Mouse (Mus musculus): Measurements from ENCODE around the gene Tspan1. TPM values are rescaled to one million over a fixed set of nuclear protein-coding genes. Genes with fewer than 3 reads are reported as not detected.

The Tspan1 gene
- total and polyA plus RNA-seq, 3 experiments: 0.08 TPM; not detected in 2

- H3K36me3 ChIP-seq (replicated peaks in 1 of 2; ENCODE audit: control insufficient read depth in 1 of 2, insufficient read depth in 1 of 2, low read length in 1 of 2): peaks cover 6 to 39% of the 10 kb centered on the region in 2 experiments
- dilution Hi-C loops (cut with MboI; ENCODE audit: extremely low pct_ligation_motif_present, extremely low pct_unique_long_range_greater_than_20kb, low sequenced_read_pairs) (no loop called here), in situ Hi-C loops (cut with MboI; ENCODE audit: low pct_ligation_motif_present, low pct_unique_long_range_greater_than_20kb, low sequenced_read_pairs) (loop anchor here (25.0 kb wide), 2 partner anchors 172 to 647 kb away; partner anchors contain the start of genes Hpdl, Mutyh and Toe1)
- no peak overlapping the region for H3K9ac ChIP-seq (ENCODE audit: insufficient read depth, low read depth)
- H3K4me3 ChIP-seq (replicated peaks in 1 of 3; ENCODE audit: low read depth in 2 of 3, low read length in 2 of 3, poor library complexity in 1 of 3): no peak overlapping the region
- no peak overlapping the region for H3K27ac ChIP-seq (ENCODE audit: insufficient read depth, low read depth)
- H3K4me1 ChIP-seq (ENCODE audit: control insufficient read depth in 1 of 2, insufficient read depth in 2 of 2): peaks cover 5 to 30% of the 10 kb centered on the region in 2 experiments
- DNase-seq (ENCODE audit: extremely low read depth): no peak
- H3K9me3 ChIP-seq (replicated peaks; ENCODE audit: low read length): no peaks in the 10 kb centered on the region
- H3K79me2 ChIP-seq (replicated peaks; ENCODE audit: control insufficient read depth, extremely low read depth, insufficient read depth, poor library complexity, severe bottlenecking): no peaks in the 10 kb centered on the region
- H3K27me3 ChIP-seq (replicated peaks): no peaks in the 10 kb centered on the region
- no peak overlapping the region for H3K4me2 ChIP-seq (ENCODE audit: insufficient read depth, low read depth, poor library complexity, severe bottlenecking)
- TF ChIP-seq JUND (conservative IDR thresholded peaks at IDR 0.05; ENCODE audit: low read depth, low read length): no peak
- no peak for TF ChIP-seq ZMIZ1 (IDR thresholded peaks at IDR 0.05; ENCODE audit: low read depth, low read length)
- TF ChIP-seq KAT2A (IDR thresholded peaks at IDR 0.05; ENCODE audit: insufficient replicate concordance, low read length): no peak
- TF ChIP-seq TBP (conservative IDR thresholded peaks at IDR 0.05; ENCODE audit: low read depth, low read length): no peak
- TF ChIP-seq MXI1 (IDR thresholded peaks at IDR 0.05; ENCODE audit: low read depth, low read length): no peak
- TF ChIP-seq MAX (IDR thresholded peaks at IDR 0.05; ENCODE audit: low read length): no peak
- no peak for TF ChIP-seq RCOR1 (conservative IDR thresholded peaks at IDR 0.05; ENCODE audit: low read depth, low read length)
- TF ChIP-seq ZC3H11A (IDR thresholded peaks at IDR 0.05; ENCODE audit: low read depth, low read length): no peak
- no peak for TF ChIP-seq BHLHE40 (IDR thresholded peaks at IDR 0.05; ENCODE audit: low read depth, low read length)
- TF ChIP-seq SIN3A (IDR thresholded peaks at IDR 0.05; ENCODE audit: low read length): no peak
- no peak for TF ChIP-seq MEF2A (IDR thresholded peaks at IDR 0.05; ENCODE audit: borderline replicate concordance, low read depth, low read length)
- no peak for TF ChIP-seq ETS1 (conservative IDR thresholded peaks at IDR 0.05; ENCODE audit: low read depth, low read length)
- TF ChIP-seq CTCF (conservative IDR thresholded peaks at IDR 0.05 in 1 of 2, IDR thresholded peaks at IDR 0.05 in 1 of 2; ENCODE audit: low read depth in 2 of 2, low read length in 2 of 2): no peak
- TF ChIP-seq EP300 (IDR thresholded peaks at IDR 0.05; ENCODE audit: low read length): no peak
- TF ChIP-seq PAX5 (IDR thresholded peaks at IDR 0.05; ENCODE audit: low read length): no peak
- TF ChIP-seq E2F4 (IDR thresholded peaks at IDR 0.05; ENCODE audit: insufficient replicate concordance, low read depth, low read length): no peak
- no peak for TF ChIP-seq TCF12 (IDR thresholded peaks at IDR 0.05; ENCODE audit: low read depth, low read length)
- TF ChIP-seq GABPA (IDR thresholded peaks at IDR 0.05; ENCODE audit: insufficient replicate concordance, low read depth, low read length): no peak
- no peak for TF ChIP-seq UBTF (IDR thresholded peaks at IDR 0.05; ENCODE audit: low read depth, low read length)
Observed at GRCm38 (mm10) chr4:116164759-116165554, 2.4 kb downstream of the Tspan1 start.

GRCm38 (mm10) chr4:116162142-116162541 lies 5.3 kb downstream of the Tspan1 start:
- in situ Hi-C loops (cut with MboI; ENCODE audit: low pct_ligation_motif_present, low pct_unique_long_range_greater_than_20kb, low sequenced_read_pairs): loop anchor here (25.0 kb wide), 2 partner anchors 175 to 650 kb away; partner anchors contain the start of genes Hpdl, Mutyh and Toe1
- Histone ChIP-seq H3K4me3 (replicated peaks in 1 of 3; ENCODE audit: low read depth in 2 of 3, low read length in 2 of 3, poor library complexity in 1 of 3) (no peak overlapping the region), H3K4me2 (ENCODE audit: insufficient read depth, low read depth, poor library complexity, severe bottlenecking) (no peak overlapping the region), H3K9ac (ENCODE audit: insufficient read depth, low read depth) (no peak overlapping the region), H3K27ac (ENCODE audit: insufficient read depth, low read depth) (no peak overlapping the region), H3K27me3 (replicated peaks) (no peaks in the 10 kb centered on the region), H3K4me1 (ENCODE audit: control insufficient read depth in 1 of 2, insufficient read depth in 2 of 2) (peaks cover 0 to 30% of the 10 kb centered on the region in 2 experiments; a peak in 2 of 4 replicates), H3K36me3 (replicated peaks in 1 of 2; ENCODE audit: control insufficient read depth in 1 of 2, insufficient read depth in 1 of 2, low read length in 1 of 2) (peaks cover 25 to 67% of the 10 kb centered on the region in 2 experiments), H3K9me3 (replicated peaks; ENCODE audit: low read length) (no peaks in the 10 kb centered on the region), H3K79me2 (replicated peaks; ENCODE audit: control insufficient read depth, extremely low read depth, insufficient read depth, poor library complexity, severe bottlenecking) (no peaks in the 10 kb centered on the region)
- no peak for TF ChIP-seq ETS1 (conservative IDR thresholded peaks at IDR 0.05; ENCODE audit: low read depth, low read length)
- TF ChIP-seq SMC3 (IDR thresholded peaks at IDR 0.05; ENCODE audit: low read depth, low read length): no peak
- TF ChIP-seq ZMIZ1 (IDR thresholded peaks at IDR 0.05; ENCODE audit: low read depth, low read length): no peak
- no peak for TF ChIP-seq ZKSCAN1 (IDR thresholded peaks at IDR 0.05; ENCODE audit: borderline replicate concordance, low read depth, low read length)
- TF ChIP-seq USF1 (IDR thresholded peaks at IDR 0.05; ENCODE audit: low read depth, low read length): no peak
- TF ChIP-seq POLR2A (IDR thresholded peaks at IDR 0.05; ENCODE audit: low read depth, low read length): no peak; the same call in 1 of the 2 replicates
- no peak for TF ChIP-seq RAD21 (IDR thresholded peaks at IDR 0.05; ENCODE audit: low read depth, low read length)
- TF ChIP-seq MAX (IDR thresholded peaks at IDR 0.05; ENCODE audit: low read length): no peak
- no peak for TF ChIP-seq POLR2AphosphoS2 (IDR thresholded peaks at IDR 0.05; ENCODE audit: low read depth, low read length)
- TF ChIP-seq TCF12 (IDR thresholded peaks at IDR 0.05; ENCODE audit: low read depth, low read length): no peak
- no peak for TF ChIP-seq MYC (IDR thresholded peaks at IDR 0.05; ENCODE audit: low read depth, low read length)
- TF ChIP-seq MAZ (IDR thresholded peaks at IDR 0.05; ENCODE audit: low read depth, low read length): no peak
- no peak for TF ChIP-seq MXI1 (IDR thresholded peaks at IDR 0.05; ENCODE audit: low read depth, low read length)
- TF ChIP-seq ZC3H11A (IDR thresholded peaks at IDR 0.05; ENCODE audit: low read depth, low read length): no peak
- no peak for TF ChIP-seq NELFE (IDR thresholded peaks at IDR 0.05; ENCODE audit: low read depth, low read length)
- TF ChIP-seq UBTF (IDR thresholded peaks at IDR 0.05; ENCODE audit: low read depth, low read length): no peak
- no peak for TF ChIP-seq CHD1 (IDR thresholded peaks at IDR 0.05; ENCODE audit: low read depth, low read length)
- TF ChIP-seq HCFC1 (IDR thresholded peaks at IDR 0.05; ENCODE audit: low read depth, low read length): no peak
- no peak for TF ChIP-seq ELF1 (IDR thresholded peaks at IDR 0.05; ENCODE audit: low read depth, low read length)
- DNase-seq (ENCODE audit: extremely low read depth): no peak
- dilution Hi-C loops (cut with MboI; ENCODE audit: extremely low pct_ligation_motif_present, extremely low pct_unique_long_range_greater_than_20kb, low sequenced_read_pairs): no loop called here

Data from CH12.LX (cell line).